Mouse (Mus musculus): Measurements from ENCODE around the gene Fkbp11. TPM values are rescaled to one million over a fixed set of nuclear protein-coding genes. Genes with fewer than 3 reads are reported as not detected.
"Not testable (repeated sequence)": the region's sequence is repeated elsewhere in the genome, so short reads cannot be mapped to it uniquely, and the experiment has no call there.

The Fkbp11 gene
- polyA plus RNA-seq, 1 experiment from 2014 or later = 156 TPM

DNA sequence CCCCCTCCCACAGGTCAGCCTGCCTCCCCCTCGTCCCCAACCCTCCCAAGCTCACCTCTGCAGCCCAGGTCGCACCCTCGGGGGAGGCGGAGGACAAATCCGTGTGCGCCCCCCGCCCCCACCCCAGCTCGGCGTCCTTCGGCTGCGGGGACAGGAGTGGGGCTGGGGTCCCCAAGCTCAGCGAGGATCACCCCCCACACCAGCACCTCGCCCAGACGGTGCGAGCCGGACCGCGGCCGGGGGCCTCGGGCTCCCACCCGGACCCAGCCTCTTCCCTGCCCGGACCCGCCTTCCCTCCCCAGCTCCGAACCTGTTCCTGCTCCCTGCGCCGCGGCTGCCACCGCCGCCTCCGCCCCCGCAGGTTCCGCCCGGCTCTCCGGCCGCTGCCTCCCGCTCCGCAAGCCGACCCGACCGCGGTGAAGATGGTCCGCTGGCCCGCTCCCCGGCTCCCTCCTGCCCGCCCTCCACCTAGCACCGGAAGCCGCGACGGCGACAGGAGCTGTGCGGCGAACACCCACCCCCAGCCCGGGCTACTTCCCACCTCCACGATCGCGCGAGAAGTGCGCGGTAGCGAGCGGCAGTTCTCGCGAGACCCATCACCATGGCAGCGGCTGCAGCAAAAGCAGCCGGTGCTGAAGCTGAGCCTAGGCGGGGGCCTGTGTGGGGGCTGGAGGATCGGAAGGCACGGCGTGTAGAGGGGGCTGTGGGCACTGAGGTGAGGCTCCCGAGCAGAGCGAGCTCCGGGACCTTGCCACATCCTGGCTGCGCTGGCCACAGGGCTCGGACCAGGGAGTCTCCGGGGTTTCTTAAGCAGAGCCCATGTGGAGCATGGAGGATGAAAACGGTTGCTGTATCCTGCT, 34.9 kb upstream of the Fkbp11 start, which contains the start of gene Arf3:
Gene Arf3, minus strand, starts transcription at position 545 of the 860 bp plus-strand sequence.
- peak within 1 kb of the TSS; percentile 96 for H3K4me2 ChIP-seq
- peak within 1 kb of the TSS; percentile 82 for H3K4me3 ChIP-seq (replicated peaks)
- H3K27ac ChIP-seq (replicated peaks) = peak within 1 kb of the TSS; percentile 55; the same call in 1 of the 2 replicates
- no peaks in the 10 kb centered on the region for H3K9me3 ChIP-seq (replicated peaks)
- peak; percentile 85 for ATAC-seq (ENCODE audit: insufficient read depth)
- H3K36me3 ChIP-seq (replicated peaks) = peaks cover 15% of the 10 kb centered on the region; the same call in 1 of the 2 replicates
- H3K9ac ChIP-seq = peak within 1 kb of the TSS; percentile 72
- under 1% methylated on average over 76 of the region's 76 CpGs for WGBS (ENCODE audit: insufficient replicate concordance)
- H3K27me3 ChIP-seq = peaks cover 38% of the 10 kb centered on the region
- H3K4me1 ChIP-seq (replicated peaks) = peaks cover 30% of the 10 kb centered on the region

DNA sequence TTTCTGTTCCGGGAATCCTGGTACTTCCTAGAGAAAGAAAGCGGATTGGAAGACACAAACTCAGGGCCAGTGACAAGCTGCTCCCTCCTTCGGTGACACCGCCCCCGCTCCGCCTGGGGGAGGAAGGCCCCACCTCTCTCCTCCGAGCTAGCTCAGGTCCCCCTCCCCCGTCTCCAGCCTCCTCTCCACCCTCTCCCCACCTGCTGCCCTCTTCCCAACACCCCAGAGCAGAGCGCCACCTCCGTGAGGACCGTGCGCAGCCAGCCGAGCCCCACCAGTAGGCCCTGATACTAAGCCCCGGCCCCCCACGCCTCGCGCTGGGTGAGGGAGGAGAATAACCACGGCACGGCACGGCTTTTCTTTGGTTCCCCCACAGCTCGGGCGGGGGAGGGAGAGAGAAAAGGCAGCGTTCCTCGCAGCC, 34.2 kb upstream of the Fkbp11 start:
- Histone ChIP-seq H3K4me1 (replicated peaks) (peaks cover 30% of the 10 kb centered on the region), H3K4me3 (replicated peaks) (peak overlapping the region; percentile 82), H3K9me3 (replicated peaks) (no peaks in the 10 kb centered on the region), H3K4me2 (peak overlapping the region; percentile 96), H3K27me3 (peaks cover 36% of the 10 kb centered on the region), H3K27ac (replicated peaks) (peak overlapping the region; percentile 55; the same call in 1 of the 2 replicates), H3K9ac (peak overlapping the region; percentile 72), H3K36me3 (replicated peaks) (peaks cover 15% of the 10 kb centered on the region; the same call in 1 of the 2 replicates)
- 2% methylated on average over 24 of the region's 24 CpGs for WGBS (ENCODE audit: insufficient replicate concordance)
- ATAC-seq (ENCODE audit: insufficient read depth) = peak; percentile 63

DNA sequence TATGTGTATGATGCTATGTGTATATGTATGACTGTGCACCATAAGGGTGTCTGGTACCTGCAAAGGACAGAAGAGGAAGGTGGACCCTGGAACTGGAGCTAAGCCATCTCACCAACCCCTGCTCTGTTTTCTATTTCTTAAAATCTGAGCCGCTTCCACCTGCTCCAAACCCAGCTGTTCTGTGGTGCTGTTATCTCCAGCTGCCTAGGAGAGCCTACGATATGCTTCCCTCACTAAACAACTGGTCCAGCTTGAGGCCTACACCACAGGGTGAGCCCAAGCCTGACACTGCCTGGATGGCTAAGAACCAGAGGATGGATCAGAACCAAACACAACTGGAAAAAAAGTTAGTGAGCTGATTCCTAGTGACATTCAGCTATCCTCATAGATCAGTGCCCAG, 26.1 kb upstream of the Fkbp11 start:
- Histone ChIP-seq H3K9me3 (replicated peaks) (no peaks in the 10 kb centered on the region), H3K4me2 (no peak overlapping the region), H3K36me3 (replicated peaks) (0 out of 2 replicates have a peak, but pooled peaks cover 11% of the 10 kb centered on the region), H3K9ac (no peak overlapping the region), H3K4me3 (replicated peaks) (no peak overlapping the region), H3K27me3 (no peaks in the 10 kb centered on the region), H3K27ac (replicated peaks) (no peak overlapping the region), H3K4me1 (replicated peaks) (peaks cover 17% of the 10 kb centered on the region)
- ATAC-seq (ENCODE audit: insufficient read depth) = no peak
- WGBS (ENCODE audit: insufficient replicate concordance) = 52% methylated on average over 2 of the region's 2 CpGs

DNA sequence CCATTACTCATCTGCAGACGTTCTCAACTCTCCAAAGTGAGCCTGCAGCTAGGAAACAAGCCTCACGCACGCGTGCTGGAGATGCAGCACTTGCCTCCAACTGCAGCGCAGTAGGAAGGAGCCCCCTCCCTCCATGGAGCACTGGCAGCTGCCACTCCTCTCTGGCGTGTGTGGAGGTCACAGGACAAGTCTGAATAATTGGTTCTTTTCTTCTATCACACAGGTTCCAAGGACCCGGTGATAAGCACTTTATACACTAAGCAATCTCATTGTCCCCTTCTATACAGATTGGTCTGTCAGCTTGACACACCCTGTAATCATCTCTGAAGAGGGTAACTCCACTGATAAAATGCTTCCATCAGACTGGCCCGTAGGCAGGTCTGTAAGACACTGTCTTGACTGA, 25.0 kb upstream of the Fkbp11 start:
- Histone ChIP-seq H3K9me3 (replicated peaks) (no peaks in the 10 kb centered on the region), H3K36me3 (replicated peaks) (0 out of 2 replicates have a peak, but pooled peaks cover 4% of the 10 kb centered on the region), H3K4me3 (replicated peaks) (no peak overlapping the region), H3K4me1 (replicated peaks) (peaks cover 17% of the 10 kb centered on the region), H3K9ac (no peak overlapping the region), H3K4me2 (no peak overlapping the region), H3K27me3 (no peaks in the 10 kb centered on the region), H3K27ac (replicated peaks) (no peak overlapping the region)
- 41% methylated on average over 8 of the region's 8 CpGs for WGBS (ENCODE audit: insufficient replicate concordance)
- ATAC-seq (ENCODE audit: insufficient read depth) = peak; percentile 79

DNA sequence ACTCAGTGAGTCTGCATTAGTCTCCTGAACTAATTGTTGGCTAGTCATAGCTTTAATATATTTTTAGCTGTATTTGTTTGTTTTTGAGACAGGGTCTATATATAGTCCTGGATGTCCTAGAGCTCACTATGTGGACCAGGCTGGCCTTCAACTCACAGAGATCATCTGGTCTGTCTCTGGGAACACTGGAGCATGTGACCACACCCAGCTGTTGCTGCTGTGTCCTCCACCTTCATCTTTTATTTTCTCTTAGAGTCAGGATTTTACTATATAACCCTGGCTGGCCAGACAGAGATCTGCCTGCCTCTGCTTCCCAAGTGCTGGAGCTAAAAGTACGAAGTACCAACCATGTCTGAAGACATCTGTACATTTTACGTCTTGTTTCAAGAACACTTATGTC, 21.1 kb upstream of the Fkbp11 start:
- Histone ChIP-seq H3K9ac (no peak overlapping the region), H3K9me3 (replicated peaks) (no peaks in the 10 kb centered on the region), H3K4me2 (no peak overlapping the region), H3K4me1 (replicated peaks) (peaks cover 18% of the 10 kb centered on the region), H3K27me3 (no peaks in the 10 kb centered on the region), H3K4me3 (replicated peaks) (no peak overlapping the region), H3K27ac (replicated peaks) (no peak overlapping the region), H3K36me3 (replicated peaks) (no peaks in the 10 kb centered on the region)
- WGBS (ENCODE audit: insufficient replicate concordance) = 71% methylated on average over 2 of the region's 2 CpGs
- no peak for ATAC-seq (ENCODE audit: insufficient read depth)

DNA sequence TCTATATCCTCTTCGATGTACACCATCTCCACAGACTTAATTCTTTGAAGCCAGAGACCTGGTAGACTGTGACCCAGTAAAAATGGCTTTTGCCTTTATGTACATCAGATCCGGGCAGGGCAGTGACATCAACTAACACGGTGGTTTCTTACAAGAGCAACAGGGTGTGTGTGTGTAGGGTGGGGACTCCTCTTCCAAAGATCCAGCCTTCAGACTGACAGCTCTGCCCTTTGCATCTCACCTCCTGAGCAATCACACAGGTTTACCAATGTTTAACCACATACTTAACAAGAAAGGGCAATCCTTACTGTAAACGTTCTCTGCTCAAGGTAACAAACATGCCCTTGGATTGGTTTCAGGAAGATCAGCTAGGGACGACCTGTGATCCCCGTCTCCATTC, 19.3 kb upstream of the Fkbp11 start:
- Histone ChIP-seq H3K9ac (no peak overlapping the region), H3K27me3 (no peaks in the 10 kb centered on the region), H3K9me3 (replicated peaks) (no peaks in the 10 kb centered on the region), H3K36me3 (replicated peaks) (no peaks in the 10 kb centered on the region), H3K4me2 (no peak overlapping the region), H3K27ac (replicated peaks) (no peak overlapping the region), H3K4me3 (replicated peaks) (no peak overlapping the region), H3K4me1 (replicated peaks) (0 out of 2 replicates have a peak, but pooled peaks cover 5% of the 10 kb centered on the region)
- ATAC-seq (ENCODE audit: insufficient read depth) = no peak
- WGBS (ENCODE audit: insufficient replicate concordance) = 61% methylated on average over 6 of the region's 6 CpGs

DNA sequence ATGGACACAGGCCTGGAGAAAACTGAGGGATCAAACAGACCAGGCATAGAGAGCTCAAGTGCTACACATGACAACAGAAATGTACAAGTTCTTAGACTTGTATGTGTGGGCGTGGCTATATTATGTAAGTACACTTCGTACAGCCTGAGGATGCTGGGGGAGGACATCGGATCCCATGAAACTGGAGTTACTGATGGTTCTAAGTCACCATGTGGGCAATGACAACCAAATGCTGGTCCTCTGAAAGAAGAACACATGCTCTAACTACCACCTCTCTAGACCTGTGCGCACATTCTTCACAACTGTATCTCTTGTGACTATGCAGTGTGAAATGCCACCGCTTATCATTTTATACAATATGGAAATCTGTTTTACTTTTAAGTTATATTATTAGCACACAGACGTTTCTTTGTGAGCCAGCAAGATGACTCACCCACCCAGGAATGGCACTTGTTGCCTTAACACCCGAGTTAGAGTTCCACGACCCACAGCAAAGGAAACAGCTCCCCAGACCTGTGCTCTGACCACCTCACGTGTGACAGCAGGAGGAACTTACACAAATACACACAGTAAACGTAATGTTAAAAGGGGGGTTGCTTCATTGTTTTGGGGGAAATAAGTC, 18.5 kb upstream of the Fkbp11 start:
- H3K4me3 ChIP-seq (replicated peaks) = no peak overlapping the region
- ATAC-seq (ENCODE audit: insufficient read depth) = no peak
- H3K27me3 ChIP-seq = no peaks in the 10 kb centered on the region
- H3K9me3 ChIP-seq (replicated peaks) = no peaks in the 10 kb centered on the region
- H3K4me1 ChIP-seq (replicated peaks) = 0 out of 2 replicates have a peak, but pooled peaks cover 5% of the 10 kb centered on the region
- H3K27ac ChIP-seq (replicated peaks) = no peak overlapping the region
- no peak overlapping the region for H3K9ac ChIP-seq
- WGBS (ENCODE audit: insufficient replicate concordance) = 63% methylated on average over 10 of the region's 10 CpGs
- H3K36me3 ChIP-seq (replicated peaks) = peaks cover 2% of the 10 kb centered on the region; the same call in 1 of the 2 replicates
- no peak overlapping the region for H3K4me2 ChIP-seq

DNA sequence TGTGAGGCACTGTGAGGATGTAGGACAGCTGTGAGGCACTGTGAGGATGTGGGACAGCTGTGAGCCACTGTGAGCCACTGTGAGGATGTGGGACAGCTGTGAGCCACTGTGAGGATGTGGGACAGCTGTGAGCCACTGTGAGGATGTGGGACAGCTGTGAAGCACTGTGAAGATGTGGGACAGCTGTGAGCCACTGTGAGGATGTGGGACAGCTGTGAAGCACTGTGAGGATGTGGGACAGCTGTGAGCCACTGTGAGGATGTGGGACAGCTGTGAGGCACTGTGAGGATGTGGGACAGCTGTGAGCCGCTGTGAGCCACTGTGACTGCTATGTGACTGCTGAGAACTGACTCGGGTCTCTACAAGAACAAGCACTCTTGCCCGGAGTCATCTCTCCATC, 15.9 kb upstream of the Fkbp11 start:
- 70% methylated on average over 3 of the region's 3 CpGs for WGBS (ENCODE audit: insufficient replicate concordance)
- not testable (repeated sequence) for H3K9ac ChIP-seq; ATAC-seq (ENCODE audit: insufficient read depth); H3K9me3 ChIP-seq (replicated peaks); H3K4me2 ChIP-seq; H3K4me3 ChIP-seq (replicated peaks); H3K4me1 ChIP-seq (replicated peaks); H3K27ac ChIP-seq (replicated peaks); H3K27me3 ChIP-seq
- peaks cover 23% of the 10 kb centered on the region for H3K36me3 ChIP-seq (replicated peaks)

DNA sequence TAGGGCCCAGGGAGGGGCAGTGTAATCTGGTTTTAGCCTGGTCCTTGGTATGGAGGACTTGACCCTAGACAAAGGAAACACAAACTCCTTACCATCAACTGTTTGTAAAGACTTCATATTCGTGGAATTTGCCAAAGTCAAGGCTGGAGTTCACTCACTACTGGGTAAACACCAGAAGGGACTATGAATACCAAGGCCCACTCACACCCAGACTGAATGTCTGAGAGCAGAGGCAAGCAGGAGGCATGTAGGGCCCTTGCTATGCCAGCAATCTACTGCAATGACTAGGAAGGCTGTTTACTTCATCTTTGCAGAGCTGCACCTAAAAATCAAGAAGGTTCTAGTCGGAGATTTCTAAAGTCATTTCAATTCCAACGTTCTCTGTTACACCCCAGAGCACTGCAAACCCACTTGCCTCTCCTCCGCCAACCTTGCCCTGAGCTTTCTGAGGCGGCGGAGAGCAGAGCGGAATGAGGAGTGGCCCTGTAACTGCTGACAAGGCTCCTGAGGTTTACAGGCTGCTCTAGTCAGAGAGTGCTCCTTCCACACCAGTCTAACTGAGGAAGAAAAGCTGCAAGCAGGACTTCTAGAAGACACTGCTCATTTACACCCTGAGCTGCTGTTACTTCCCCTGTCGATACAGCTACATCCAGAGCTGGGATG, 14.9 kb upstream of the Fkbp11 start:
- no peak overlapping the region for H3K27ac ChIP-seq (replicated peaks)
- peaks cover 23% of the 10 kb centered on the region for H3K36me3 ChIP-seq (replicated peaks)
- H3K27me3 ChIP-seq = no peaks in the 10 kb centered on the region
- H3K4me2 ChIP-seq = no peak overlapping the region
- no peak overlapping the region for H3K9ac ChIP-seq
- H3K4me3 ChIP-seq (replicated peaks) = no peak overlapping the region
- no peak for ATAC-seq (ENCODE audit: insufficient read depth)
- H3K4me1 ChIP-seq (replicated peaks) = peaks cover 13% of the 10 kb centered on the region; the same call in 1 of the 2 replicates
- 66% methylated on average over 8 of the region's 8 CpGs for WGBS (ENCODE audit: insufficient replicate concordance)
- H3K9me3 ChIP-seq (replicated peaks) = no peaks in the 10 kb centered on the region

DNA sequence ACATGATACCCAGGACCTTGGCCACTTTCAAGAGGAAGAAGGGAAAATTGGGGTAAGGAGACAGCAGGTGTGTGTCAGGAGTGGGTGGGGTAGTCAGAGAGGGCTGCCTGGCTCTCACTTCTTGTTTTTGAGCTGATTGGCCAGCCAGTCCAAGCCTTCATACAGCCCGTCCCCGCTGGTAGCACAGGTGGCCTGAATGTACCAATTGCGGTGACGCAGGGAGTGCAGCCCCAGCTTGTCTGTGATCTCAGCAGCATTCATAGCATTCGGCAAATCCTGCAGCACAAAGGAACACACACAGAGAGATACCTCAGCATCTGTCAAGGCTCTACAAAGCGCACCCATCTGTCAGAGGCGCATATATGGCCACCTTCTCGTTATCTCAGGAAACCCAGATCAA, 12.2 kb upstream of the Fkbp11 start:
- no peak for ATAC-seq (ENCODE audit: insufficient read depth)
- Histone ChIP-seq H3K9ac (no peak overlapping the region), H3K4me3 (replicated peaks) (no peak overlapping the region), H3K4me1 (replicated peaks) (peaks cover 13% of the 10 kb centered on the region; the same call in 1 of the 2 replicates), H3K27ac (replicated peaks) (no peak overlapping the region), H3K4me2 (no peak overlapping the region), H3K36me3 (replicated peaks) (peaks cover 23% of the 10 kb centered on the region), H3K27me3 (no peaks in the 10 kb centered on the region), H3K9me3 (replicated peaks) (no peaks in the 10 kb centered on the region)
- WGBS (ENCODE audit: insufficient replicate concordance) = 79% methylated on average over 8 of the region's 8 CpGs

DNA sequence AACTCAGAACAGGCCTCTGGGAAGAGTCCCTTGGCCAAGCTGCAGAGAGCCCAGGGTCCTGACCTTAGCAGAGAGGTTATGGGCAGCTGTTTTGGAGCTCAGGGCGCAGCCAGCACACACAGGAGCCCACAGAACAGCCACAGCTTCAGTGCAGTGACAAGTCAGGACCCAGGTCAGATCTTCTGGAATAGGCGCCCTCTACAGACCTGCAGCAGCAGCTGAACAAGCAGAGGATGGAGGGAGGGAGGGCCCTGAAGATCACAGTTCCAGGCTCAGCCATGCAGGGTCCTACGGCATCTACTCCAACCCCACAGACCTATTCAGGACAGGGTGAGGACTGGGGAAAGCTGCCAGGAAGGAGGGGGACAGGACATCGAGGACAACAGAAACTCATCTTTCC, 10.8 kb upstream of the Fkbp11 start:
- no peak overlapping the region for H3K4me3 ChIP-seq (replicated peaks)
- H3K9me3 ChIP-seq (replicated peaks) = no peaks in the 10 kb centered on the region
- H3K4me1 ChIP-seq (replicated peaks) = peaks cover 22% of the 10 kb centered on the region
- H3K27ac ChIP-seq (replicated peaks) = peak overlapping the region; percentile 34
- WGBS (ENCODE audit: insufficient replicate concordance) = 62% methylated on average over 4 of the region's 4 CpGs
- no peak overlapping the region for H3K9ac ChIP-seq
- H3K36me3 ChIP-seq (replicated peaks) = peaks cover 23% of the 10 kb centered on the region
- no peak overlapping the region for H3K4me2 ChIP-seq
- ATAC-seq (ENCODE audit: insufficient read depth) = 0 out of 2 replicates have a peak, but pooled peaks have one; percentile 22
- H3K27me3 ChIP-seq = no peaks in the 10 kb centered on the region
